Mouse (Mus musculus) liver, embryonic 14.5 days (tissue): ENCODE data around the gene Adamts16.

ENCODE experiments used
- CTCF ChIP-seq: IDR thresholded peaks from 2 replicates; pipeline ENCODE4 v1.5.1; 2016; ENCODE audit warnings: antibody characterized with exemption, low read depth, control low read depth
- EP300 ChIP-seq: IDR thresholded peaks from 2 replicates; pipeline ENCODE4 v1.6.1; 2016; ENCODE audit warnings: antibody characterized with exemption, low read depth

GRCm38 (mm10) chr13:70874741-70875140, 33.1 kb upstream of the Adamts16 start:
- no peak for TF ChIP-seq EP300
- no peak for TF ChIP-seq CTCF
